Mouse (Mus musculus) liver, embryonic 14.5 days (tissue): ENCODE results near the gene Igsf21.

Experiments used
- CTCF ChIP-seq: IDR thresholded peaks from 2 replicates; pipeline ENCODE4 v1.5.1; 2016; ENCODE audit warnings: antibody characterized with exemption, low read depth, control low read depth
- EP300 ChIP-seq: IDR thresholded peaks from 2 replicates; pipeline ENCODE4 v1.6.1; 2016; ENCODE audit warnings: antibody characterized with exemption, low read depth

GRCm38 (mm10) chr4:140043953-140044352 lies 202.6 kb downstream of the Igsf21 start:
- TF ChIP-seq CTCF, result no peak
- no peak for TF ChIP-seq EP300
